Mouse (Mus musculus) gastrocnemius, postnatal 14 days (tissue): ENCODE data around the gene Casp8. TPM values are rescaled to one million over a fixed set of nuclear protein-coding genes. Genes with fewer than 3 reads are reported as not detected.
A peak's percentile ranks its signal among the peaks of the same experiment; 100 is the strongest.
"Not testable (repeated sequence)": the region's sequence is repeated elsewhere in the genome, so short reads cannot be mapped to it uniquely, and the experiment has no call there.

Source experiments
- DNase-seq: peaks from one replicate; pipeline ENCODE4 v3.0.0; 2021; ENCODE audit warnings: mixed read lengths
- intact Hi-C: fragments of 180-260 bp; cut with DNase I; formaldehyde crosslinking; loops from one replicate; pipeline ENCODE4 v1.15.1; 2025; ENCODE audit warnings: low total_unique reads
- total RNA-seq, 2 experiments: library from RNA; stranded (reverse); gene quantifications; 2 replicates each; pipeline ENCODE4 v1.2.3; 2021

Casp8 gene
- total RNA-seq, 2 experiments from 2014 or later = 6.6 to 8.0 TPM

DNA sequence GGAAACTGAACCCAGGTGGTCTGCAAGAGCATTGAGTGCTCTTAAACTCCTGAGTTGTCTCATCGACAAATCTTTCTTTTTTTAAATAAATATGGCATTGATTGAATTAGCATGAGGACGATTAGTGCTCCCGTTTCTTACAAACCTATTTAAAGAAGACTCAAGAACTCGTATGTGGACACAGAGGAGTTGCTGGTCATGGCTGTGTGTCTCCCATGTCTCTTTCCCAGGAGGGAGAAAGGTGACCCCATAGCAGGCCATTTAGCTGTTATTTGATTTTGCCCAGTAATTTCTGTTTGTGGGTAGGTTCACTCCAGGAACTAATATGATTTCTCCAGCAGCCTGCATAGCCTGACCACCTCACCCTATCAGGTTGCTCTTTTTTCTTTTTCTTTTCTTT is 1.7 kb downstream of the Casp8 start:
- no peak for DNase-seq
- intact Hi-C loops = no loop called here

DNA sequence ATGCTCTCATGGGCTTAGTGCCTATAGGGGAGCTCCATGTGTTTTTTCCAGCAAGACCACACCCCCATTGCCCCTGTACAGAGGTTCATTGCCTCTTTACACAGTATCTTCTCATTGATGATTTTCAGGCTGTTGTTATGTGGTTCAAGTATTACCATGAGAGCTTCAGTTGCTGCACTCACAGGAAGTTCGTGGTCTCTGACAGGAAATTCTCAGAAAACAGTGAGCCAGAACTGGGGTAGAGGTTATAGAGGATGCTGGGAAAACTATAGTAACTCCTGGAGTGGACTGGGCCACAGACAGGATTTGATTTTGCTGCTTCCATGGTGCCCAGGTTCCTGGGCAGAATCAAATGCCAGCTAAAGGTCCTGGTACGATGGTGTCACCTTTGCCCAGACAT is 2.2 kb downstream of the Casp8 start:
- no peak for DNase-seq

DNA sequence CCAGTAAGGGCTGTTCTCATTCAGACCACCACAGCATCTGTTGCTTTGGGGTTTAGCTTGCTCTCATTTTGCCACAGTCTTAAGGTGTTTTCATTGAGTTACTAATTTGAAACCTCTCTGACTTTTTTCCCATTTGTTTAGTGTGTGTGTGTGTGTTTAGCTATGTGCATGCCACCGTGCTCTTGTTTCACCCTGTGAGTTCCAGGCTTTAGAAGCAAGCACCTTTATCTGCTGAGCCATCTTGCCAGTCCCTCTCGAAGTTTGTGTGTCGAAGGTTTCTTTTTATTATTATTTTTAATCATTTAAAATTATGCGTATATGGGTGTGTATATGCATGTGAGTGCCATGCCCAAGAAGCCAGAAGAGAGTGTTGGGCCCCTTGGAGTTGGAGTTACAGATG is 3.7 kb downstream of the Casp8 start:
- intact Hi-C loops = no loop called here
- DNase-seq = no peak

More for the DNA sequence above, 2.2 kb downstream of the Casp8 start:
- intact Hi-C loops = no loop called here

DNA sequence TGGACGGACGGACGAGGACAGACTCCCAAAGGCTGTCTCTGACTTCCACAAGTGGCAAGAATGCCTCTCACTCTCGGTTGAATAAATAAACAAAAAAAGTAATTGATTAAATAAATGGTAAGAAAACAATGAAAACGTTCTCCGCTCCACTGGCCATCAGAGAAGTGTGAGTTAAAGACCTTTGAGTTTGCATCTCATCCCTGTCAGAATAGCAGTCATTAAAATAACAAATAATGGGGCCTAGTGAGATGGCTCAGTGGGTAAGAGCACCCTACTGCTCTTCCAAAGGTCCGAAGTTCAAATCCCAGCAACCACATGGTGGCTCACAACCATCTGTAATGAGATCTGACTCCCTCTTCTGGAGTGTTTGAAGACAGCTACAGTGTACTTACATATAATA is 5.5 kb downstream of the Casp8 start:
- intact Hi-C loops, DNase-seq: not testable (repeated sequence)

DNA sequence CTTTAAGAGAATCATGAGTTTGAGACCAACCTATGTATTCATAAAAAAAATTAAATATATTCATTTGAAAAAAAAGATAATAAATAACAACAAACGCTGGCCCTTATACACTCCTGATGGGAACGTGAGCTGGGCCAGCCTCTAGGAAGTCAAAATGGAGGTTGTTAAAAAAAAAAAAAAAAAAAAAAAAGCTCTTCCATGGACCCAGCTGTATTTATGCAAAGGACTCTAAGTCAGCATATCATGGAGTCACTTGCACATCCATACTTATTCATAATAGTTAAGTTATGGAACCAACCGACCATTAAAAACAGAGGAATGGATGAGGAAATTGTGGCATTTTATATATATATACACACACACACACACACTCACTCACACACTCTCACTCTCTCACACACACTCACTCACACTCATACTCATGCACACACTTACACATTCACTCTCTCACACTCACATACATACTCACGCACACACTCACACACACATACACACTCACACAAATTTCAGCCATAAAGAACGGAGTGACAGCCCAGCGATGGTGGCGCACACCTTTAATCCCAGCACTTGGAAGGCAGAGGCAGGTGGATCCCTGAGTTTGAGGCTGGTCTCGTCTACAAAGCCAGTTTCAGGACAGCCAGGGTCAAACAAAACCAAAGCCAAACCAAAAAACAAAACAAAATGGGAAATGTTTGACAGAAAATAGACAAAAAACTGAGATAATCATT is 6.5 kb downstream of the Casp8 start:
- intact Hi-C loops = no loop called here

DNA sequence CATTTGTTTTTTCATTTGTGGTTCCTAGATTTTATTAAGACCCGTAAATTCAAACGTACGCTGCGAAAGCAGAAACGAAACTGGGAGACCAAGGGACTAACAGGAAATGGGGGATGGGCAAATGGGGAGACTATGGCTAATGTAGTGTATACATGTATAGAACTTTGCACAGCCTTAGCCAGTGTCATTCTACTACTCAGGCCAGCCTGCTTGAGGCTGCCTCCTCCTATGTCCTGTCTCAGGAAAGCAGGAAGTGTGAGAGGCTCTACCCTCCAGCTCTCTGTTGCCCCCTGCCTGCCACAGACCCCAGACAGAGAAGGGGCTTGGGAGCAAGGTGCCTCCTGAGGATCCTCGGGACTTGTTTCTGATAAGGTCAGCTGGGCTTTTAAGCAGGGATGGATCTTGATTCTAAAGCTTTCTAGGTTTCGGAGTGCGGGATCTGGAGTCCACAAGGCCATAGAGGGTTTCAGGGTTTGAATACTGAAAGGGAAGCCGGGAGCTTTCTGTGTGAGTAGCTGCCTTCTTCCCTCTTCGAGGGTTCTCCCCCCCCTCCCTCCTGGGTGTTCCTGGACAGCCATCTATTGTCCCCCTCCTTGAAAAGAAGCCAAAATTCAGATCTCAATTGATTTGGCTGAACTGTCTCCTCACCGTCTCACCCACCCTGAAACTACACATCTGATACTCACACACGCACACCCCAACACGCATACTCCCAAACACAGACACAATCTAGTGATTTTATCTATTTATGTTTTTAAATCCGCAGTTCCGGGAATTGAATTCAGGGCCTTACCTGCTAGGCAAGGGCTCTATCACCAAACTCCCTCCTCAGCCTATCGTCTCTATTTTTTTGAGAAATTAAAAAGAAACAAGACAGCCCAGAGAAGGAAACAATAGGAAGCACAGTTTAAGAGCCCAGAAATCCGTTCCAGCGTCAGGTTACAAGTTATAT is 7.4 kb downstream of the Casp8 start:
- DNase-seq = peak; percentile 49
- intact Hi-C loops = no loop called here

More for the DNA sequence above, 6.5 kb downstream of the Casp8 start:
- no peak for DNase-seq

DNA sequence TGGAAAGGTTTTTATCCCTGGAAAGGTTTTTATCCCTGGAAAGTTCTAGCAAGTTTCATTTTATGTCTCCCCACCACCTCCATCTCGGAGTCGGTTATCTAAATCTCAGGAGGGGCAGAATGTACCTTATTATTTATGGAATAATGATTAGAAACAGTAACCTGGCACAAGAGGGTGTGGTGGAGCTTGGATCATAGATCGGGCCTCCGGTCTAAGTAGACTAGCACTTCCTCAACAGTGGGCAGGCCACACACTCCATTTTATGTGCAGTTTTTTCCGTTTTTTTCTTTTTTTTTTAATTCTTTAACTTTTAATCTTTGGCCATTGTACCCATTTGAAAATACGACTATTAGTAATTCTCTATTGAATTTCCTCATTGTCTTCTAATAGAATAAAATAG is 8.4 kb downstream of the Casp8 start:
- intact Hi-C loops = no loop called here
- no peak for DNase-seq

DNA sequence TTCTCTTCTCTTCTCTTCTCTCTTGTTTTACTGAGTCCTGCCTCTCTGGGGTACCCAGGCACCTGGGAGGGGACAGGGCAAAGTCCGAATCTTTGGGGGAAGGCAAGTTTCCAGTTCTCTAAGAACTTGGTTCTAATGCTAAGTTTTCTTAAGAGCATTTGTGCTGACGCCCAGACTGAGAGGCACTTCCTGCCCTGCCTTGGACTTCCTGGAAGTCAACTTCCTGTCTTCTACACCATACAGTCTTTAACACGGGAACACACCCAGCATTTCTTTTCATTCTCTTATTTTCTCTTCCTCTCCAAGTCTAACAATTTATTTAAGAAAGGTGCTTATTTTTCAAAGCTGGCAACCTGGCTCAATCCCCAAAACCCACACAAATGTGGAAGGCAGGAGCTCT is 11.5 kb downstream of the Casp8 start:
- intact Hi-C loops = no loop called here
- no peak for DNase-seq

DNA sequence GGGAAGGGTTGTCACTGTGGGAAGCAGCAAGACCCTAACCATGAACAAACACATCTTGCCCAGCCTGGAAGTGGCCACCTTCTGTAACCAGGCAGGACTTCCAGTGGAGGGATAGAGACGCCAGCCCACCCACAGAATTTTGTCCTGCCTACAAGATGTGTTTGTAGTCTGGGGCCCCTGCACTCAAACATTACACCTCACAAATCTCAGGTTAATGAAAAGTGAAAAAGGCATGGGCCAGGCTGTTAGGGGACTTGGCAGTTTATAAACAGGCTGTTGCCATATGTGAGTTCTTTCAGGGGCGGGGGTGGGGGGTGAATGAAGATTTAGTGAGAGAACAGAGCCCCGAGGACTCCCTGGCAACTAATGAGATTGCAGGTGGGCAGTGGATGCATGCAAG is 31.1 kb downstream of the Casp8 start:
- no peak for DNase-seq
- intact Hi-C loops = no loop called here

DNA sequence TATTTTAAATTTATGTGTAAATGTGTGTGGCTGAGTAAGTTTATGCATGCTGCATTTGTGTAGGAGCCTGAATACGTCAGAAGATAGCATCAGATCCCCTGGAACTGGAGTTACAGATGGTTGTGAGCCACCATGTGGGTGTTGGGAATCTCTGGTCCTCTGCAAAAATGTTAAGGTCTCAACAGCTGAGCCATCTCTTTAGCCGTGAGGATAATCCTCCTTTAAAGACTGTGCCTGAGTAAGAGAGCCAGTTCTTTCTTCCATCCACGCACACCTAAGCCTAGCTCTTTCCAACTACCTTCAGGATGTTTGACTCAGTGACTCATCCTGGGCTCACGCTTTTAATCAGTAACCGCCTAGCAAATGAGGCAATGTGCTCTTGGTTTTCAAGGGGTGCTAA is 35.6 kb downstream of the Casp8 start:
- no peak for DNase-seq
- intact Hi-C loops = no loop called here

DNA sequence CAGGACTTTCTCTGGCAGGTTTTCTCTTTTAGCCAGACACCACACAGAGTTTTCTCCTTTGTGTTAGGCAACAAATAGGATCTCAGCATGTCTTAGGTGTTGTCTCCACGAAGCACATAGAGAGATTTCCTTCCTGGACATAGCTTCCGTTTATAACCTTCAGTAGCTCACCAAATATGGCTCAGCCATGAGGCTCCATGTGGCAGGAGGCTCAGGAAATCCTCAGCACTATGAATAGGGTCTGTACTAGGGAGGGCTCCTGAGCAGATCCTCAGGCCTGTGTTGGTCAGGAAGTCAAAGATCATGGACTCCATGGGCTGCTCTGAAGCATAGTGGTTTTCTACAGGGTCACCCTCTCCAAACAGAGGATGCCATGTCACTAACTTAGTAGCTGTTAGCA is 37.0 kb downstream of the Casp8 start:
- DNase-seq = no peak
- intact Hi-C loops = no loop called here

DNA sequence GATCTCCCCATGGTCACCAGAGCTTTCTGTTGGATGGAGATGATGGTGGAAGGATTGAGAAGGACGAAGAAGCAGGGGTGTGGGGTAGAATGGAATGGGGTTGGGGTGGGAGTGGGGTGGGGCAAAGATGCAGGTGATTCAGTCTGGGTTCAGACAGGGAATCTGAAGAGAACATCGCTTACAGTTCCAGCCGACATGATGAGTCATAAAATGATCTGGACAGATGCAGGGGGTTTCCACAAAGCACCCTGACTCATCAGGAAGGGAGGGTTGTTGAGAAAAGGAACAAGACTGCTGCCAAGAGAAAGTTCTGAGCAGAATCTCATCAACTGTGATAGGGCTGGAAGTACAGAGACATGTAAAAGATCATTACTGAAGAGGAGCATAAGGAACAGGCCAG is 61.6 kb downstream of the Casp8 start:
- DNase-seq, intact Hi-C loops: not testable (repeated sequence)

DNA sequence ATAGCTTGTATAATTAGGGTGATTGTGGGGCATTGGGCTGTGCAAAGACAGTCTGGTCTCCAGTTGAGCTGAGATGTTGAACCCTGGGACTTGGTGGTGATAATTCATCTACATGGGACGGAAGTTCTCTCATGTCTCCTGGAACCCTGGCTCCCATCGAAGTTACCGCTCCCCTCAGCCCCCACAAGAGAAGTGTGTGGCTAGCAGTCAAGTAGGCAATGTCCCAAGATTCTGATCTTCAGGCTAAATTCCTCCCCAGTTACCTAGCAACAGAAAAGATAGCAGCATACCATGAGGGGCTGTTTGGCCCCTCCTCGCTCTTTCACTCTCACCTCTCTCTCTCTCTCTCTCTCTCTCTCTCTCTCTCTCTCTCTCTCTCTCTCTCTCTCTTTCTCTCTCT is 64.0 kb downstream of the Casp8 start:
- intact Hi-C loops, DNase-seq: not testable (repeated sequence)

DNA sequence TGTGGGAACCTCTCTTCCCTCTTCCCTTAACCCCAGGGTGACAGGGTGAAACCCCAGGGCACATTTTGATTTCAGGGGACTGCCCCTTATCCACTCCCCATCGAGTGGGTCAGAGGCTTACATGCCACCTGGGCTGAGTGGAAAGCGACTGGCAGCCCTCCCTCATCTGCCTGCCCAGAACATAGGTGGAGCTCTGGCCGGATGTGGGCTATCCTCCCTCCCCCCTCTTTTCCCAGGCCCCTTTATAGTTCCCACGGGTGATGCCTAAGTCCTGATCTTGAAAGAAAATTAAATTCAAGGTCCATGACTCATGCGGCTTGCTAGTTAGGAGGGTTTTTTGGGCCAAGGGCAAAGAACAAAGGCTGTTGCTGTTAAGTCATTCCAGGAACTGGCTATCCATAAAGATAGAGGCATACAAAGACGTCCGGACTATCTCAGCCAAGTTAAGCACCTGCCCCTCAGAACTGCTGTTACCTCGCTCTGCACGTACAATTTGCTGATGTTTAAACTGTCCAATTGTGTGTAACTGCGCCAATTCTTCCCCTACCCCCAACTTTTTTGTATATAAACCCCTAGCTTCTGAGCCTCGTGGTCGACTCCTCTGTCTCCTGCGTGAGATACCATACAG is 64.7 kb downstream of the Casp8 start:
- DNase-seq, intact Hi-C loops: not testable (repeated sequence)

DNA sequence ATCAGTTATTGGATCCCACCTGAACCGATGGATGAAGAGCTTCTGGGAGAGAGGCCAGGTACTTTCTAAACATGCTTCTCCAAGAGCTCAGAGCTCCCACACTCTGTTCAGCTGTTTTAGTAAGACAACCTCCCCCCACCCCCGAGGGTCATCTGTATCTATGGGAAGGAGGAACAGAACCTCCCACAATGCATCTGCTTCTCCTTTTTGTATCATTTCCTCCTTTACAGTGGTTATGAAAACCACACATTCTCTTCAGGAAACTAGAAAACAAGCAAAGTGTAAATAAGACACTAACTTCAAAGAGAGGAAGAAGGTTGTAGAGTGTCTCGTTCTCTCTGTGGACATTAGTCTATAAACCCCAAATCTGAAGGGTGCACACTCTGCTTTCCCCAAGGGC is 65.4 kb downstream of the Casp8 start:
- intact Hi-C loops, DNase-seq: not testable (repeated sequence)

DNA sequence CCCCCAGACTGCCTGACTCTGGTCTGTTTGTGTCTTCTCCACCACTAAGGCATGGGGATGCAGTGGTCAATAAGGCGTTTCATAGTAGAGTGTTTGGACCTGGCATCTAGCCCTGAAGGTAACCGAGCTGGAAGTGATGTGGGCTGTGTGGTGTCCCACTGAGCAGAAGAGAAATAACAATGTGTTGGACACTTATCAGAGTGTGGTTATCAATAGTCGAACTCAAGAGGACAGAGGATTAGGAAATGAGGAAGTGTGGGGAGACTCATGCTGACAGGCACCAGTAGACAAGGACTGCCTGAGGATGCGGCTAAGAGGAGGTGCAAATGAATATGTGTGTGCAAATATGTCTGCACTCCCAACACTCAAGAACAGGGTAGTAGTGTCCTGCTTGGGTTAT is 81.3 kb downstream of the Casp8 start:
- intact Hi-C loops, DNase-seq: not testable (repeated sequence)

DNA sequence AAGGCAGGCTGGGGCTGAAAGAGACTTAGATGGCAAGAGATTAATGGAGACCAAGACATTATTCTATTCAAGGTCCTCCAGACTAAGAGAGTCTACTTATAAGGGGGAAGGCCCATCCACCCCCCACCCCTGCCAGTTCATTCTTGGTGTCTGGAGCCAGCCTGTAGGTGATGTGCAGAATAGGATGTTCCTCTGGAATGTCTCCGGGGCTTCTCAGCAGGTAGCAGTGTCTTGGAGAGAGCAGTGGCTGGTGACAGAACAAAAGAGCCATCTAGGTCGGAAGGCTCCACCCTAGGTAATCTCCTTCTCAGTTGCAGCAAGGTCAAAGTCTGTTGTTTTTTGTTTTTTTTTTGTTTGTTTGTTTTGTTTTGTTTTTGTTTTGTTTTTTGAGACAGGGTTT is 84.1 kb downstream of the Casp8 start:
- intact Hi-C loops = not testable (repeated sequence)

DNA sequence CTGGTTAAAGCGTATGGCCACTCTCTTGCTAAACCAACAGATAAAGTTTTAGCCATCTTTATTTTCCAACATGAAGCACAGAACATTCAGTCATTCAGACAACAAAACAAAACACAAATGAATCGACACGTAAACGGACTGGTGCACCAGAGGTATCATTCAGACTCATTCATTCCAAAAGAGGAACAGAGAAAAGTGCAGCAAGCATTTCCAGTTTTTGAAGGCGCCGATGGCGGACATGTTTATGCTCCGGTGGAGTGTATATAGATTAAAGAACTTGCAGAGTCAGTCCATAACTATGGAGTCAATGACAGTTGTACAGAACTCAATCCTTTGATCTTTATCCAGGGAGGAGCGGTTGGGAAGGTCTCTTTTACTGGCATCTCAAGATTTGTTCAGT is 88.1 kb downstream of the Casp8 start:
- DNase-seq, intact Hi-C loops: not testable (repeated sequence)

More for the DNA sequence above, 84.1 kb downstream of the Casp8 start:
- not testable (repeated sequence) for DNase-seq

DNA sequence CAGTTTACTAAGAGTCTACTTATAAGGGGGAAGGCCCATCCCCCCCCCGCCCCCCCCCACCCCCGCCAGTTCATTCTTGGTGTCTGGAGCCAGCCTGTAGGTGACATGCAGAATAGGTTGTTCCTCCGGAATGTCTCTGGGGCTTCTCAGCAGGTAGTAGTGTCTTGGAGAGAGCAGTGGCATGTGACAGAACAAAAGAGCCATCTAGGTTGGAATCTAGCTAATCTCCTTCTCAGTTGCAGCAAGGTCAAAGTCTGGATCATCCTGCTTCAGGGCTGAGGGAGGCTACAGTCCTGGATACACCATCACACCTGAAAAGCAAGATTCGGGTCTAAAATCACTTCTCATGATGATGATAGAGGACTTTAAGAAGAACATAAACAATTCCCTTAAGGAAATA is 90.5 kb downstream of the Casp8 start:
- DNase-seq = no peak
- intact Hi-C loops = no loop called here

DNA sequence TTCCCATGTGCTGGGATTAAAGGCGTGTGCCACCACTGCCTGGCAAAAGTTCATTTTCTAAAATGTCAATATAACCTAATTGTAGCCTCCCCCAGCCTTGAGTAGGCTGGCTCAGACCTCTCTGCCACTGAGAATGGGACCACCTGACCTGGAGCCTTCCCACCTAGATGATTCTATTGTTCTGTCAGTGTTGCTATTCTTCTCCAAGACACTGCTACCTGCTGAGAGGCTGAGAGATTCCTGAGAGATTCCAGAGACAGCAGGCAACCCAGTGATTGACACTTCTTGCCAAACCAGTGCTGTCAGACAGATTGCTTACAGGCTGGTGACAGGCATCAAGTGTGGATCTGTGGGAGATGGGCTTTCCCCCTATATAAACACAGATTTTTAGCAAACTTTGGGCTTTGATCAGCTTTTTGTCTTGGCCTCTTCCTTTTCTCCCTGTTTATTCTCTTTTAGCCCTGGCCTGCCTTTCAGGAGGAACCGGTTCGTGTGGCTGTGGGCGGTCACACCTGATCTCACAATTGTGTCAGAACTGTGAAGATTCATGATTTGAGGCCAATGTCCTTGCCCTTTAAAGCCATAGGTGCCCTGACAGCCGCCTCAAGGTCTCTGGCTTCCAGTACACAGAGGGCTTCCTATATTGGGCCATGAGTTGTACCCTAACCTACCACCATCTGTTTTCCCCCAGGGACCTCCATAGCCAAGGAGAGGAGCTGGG is 94.8 kb downstream of the Casp8 start:
- no peak for DNase-seq
- intact Hi-C loops = no loop called here
